Mouse (Mus musculus): ENCODE results near the gene Taar7d. TPM values are rescaled to one million over a fixed set of nuclear protein-coding genes. Genes with fewer than 3 reads are reported as not detected.
"Not testable (repeated sequence)": the region's sequence is repeated elsewhere in the genome, so short reads cannot be mapped to it uniquely, and the experiment has no call there.

Gene Taar7d
- total RNA-seq (2021), result not detected
- long read RNA-seq, experiment 1, result 0 reads
- long read RNA-seq, experiment 2, result 0 reads

DNA sequence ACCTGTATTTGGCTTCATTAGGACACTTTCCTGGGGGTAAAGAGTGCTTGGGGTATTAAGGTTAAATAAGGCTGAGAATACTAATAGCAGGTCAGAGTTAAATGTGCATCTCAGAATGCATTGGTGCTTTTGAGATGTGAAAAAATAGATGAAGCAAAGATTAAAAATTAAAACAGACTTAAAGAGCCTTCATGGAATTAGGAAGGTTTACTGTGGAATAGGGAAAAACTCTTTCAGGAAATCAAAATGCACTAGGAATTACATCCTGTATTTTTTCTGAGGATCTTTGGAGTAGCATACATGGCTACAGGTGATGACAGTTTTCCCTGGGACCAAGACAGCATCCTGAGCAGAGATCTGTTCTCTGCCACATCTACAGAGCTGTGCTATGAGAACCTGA, at the start of gene Taar7d:
Gene Taar7d, plus strand, starts transcription at position 301 of the 400 bp plus-strand sequence.
- no peak for DNase-seq

DNA sequence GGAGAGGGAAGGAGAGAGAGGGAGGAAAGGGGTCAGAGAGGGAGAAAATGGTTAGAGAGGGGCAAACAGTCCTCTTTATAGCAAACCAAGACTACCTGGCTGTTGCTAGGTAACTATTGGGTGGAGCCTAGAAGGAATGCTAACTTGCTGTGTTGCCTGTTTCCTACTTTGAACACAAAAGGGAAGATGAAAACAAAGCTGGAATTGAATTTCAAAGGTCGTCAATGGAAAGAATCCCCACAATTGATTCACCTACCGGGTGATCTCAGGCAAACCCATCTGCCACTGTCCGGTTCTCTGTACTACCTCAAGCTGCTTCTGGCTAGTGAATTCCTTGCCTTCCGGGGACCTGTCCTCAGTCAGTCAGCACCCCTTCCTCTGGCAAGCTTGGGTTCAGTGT, 49.1 kb upstream of the Taar7d start:
- DNase-seq, result no peak

DNA sequence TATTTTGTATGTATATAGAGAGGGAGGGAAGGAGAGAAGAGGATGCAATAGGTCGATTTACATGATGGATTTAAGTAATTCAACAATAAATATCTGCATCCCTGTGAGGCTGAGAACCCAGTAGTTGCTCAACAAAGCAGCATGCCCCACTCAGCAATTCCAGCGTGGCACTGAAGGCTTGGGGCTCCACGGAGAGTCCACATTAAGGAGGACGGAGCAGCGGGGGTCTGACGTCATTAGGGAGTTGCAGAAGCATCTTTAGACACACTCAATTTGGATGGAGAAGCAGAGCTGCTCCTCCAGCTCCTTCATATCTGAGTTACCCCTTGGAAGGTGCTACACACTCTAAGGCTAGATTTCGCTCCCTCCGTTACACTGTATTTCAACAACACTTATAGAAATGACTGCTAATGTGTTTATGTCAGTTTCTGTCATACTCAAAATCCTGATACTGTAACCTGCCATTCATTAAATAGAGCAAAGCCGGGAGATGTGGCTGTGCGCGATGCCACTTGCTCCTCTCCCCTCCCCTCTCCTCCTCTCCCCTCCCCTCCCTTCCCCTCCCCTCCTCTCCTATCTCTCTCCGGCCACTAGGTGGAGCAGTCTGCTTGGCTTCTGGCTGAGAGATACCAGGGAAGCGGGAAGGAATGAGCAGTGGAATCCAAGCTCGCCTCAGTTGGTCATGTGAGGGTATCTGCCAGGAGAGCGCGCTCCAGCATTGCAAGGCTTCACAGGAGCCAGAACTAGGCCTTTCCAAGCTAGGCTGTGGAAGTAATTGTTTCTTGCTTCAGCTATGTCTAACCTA, 47.9 kb upstream of the Taar7d start:
- peak; percentile 61 to 76 for DNase-seq

DNA sequence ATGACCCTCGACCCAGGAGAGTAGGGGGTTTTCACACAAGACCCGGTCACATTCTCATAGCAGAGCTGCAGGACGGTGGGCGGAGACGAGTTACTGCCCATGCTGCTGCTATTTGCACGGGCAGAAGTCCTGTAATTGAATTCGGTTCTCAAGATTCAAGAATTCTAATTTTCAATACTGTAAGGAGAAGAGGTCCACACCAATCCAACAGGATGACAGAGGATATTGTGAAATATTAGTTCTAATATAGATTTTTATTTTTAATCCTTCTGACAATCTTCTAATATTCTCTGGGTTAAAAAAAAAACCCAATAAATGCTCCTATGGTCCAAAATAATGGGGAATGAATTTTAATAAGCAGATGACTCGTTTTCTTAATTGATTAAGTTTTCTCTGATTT, 41.5 kb upstream of the Taar7d start, which contains the start of gene Taar6:
Gene Taar6, minus strand, starts transcription at position 101 of the 400 bp plus-strand sequence.
- no peak for DNase-seq

DNA sequence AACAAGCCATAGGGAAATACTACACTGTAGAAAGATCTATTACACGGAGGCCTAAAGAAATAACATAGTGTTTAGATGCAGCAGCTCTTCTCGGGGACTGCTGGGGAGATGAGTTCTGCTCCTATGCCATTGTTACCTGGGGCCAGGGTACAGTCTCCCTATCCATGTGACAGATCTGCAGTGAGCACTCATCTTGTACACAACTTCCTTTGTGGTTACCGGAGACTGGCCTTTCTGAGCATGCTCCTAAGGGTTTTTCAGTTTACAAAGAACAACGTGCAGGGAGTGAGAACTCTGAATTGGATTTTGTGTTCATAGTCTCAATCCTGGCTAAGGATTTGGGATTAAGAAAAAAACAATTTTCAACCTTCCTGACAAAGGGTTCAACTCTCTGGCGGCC, 40.6 kb upstream of the Taar7d start:
- no peak for DNase-seq

DNA sequence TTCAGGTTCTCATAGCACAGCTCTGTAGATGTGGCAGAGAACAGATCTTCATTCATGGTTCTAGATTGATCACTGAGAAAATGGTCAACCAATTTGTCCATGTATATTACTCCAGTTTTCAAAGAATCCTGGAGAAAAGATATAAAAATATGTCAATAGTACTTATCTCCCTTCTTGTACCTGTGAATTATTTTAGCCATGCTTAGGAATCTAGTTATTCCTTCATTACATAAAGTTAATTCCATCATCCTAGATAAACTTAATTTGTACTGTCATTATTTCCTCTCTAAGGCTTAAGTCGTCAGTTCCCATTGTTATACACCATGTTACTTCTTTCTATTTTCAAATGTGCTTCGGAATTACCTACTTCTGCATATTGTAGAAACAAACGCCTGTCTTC, 33.6 kb upstream of the Taar7d start, which contains the start of gene Taar7a:
Gene Taar7a, minus strand, starts transcription at position 101 of the 400 bp plus-strand sequence.
- no peak for DNase-seq

DNA sequence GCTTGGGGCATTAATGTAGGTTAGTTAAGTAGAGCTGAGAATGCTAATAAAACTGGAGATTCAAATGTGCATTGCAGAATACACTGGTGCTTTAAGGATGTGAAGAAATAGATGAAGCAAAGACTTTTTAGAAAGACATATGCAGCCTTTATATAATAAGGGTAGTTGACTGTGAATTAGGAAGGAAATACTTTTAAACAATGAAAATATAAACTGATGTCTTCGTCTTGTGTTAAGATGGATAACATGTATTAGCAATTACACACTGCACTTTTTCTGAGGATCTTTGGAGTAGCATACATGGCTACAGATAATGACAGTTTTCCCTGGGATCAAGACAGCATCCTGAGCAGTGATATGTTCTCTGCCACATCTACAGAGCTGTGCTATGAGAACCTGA, 27.4 kb upstream of the Taar7d start, which contains the start of gene Taar7b:
Gene Taar7b, plus strand, starts transcription at position 301 of the 400 bp plus-strand sequence.
- DNase-seq, result no peak

DNA sequence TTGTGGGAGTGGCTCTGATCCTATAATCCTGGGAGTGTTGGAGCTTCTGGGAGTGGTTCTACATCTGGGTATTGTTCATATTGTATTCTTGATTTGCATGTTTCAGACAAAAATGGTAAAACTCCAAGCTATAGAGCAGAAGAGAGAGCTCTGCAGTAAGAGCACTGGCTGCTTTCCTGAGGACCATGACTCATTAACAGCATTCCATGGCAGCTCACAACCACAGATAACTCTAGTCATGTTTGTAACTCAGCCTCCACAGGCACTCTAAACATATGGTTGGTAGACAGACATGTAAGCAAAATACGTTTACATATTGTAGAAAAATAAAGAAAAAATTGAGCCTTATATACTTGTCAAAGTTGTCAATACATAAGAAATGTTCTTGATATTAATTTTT, 20.6 kb upstream of the Taar7d start:
- no peak for DNase-seq

DNA sequence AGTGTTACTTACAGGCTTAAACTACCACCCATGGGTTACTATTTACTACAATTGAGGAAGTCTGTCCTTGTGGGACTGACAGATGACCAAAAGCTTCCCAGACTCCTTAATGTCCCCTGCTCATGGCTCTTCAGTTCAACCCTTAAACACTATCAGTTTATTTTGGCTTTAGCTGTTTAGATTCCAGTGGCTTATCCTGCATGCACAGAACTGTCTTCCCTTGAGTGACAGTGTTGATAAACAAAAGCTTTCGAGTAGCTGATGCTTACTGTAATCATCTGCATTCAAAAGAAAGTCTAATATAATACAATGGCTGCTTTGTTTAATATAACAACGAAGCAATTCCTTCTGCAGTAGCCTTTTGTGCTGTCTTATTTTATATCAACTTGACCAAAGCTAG, 20.0 kb upstream of the Taar7d start:
- DNase-seq, result no peak

DNA sequence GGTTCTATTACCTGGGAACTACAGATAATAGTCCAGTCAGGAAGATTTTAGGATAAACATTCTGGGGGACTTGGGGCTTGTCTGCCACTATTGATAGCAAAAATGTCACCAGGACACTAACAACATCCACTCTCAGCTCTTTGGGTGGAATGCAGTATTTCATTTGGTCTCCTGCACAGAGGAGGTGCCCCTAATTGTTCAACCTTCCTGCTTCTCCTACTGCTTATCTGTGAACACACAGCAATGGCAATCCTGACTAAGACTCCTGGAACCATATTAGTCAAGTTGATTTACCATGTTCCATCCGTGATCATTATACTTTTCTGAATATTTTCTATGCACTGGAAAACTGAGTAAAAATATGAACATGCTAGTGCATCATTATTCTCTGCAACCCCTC, 18.9 kb upstream of the Taar7d start:
- no peak for DNase-seq

DNA sequence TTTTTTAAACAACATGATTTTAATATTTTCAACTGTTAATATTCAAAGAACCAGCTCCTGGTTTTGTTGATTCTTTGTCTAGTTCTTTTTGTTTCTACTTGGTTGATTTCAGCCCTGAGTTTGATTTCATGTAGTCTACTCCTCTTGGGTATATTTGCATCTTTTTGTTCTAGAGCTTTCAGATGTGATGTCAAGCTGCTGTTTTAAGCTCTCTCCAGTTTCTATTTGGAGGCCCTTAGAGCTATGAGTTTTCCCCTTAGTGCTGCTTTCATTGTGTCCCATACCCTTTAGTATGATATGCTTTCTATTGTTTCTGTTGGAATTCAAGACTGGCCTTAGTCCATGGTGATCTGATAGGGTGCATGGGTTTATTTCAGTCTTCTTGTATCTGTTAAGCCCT, 4.3 kb downstream of the Taar7d start:
- no peak for DNase-seq

DNA sequence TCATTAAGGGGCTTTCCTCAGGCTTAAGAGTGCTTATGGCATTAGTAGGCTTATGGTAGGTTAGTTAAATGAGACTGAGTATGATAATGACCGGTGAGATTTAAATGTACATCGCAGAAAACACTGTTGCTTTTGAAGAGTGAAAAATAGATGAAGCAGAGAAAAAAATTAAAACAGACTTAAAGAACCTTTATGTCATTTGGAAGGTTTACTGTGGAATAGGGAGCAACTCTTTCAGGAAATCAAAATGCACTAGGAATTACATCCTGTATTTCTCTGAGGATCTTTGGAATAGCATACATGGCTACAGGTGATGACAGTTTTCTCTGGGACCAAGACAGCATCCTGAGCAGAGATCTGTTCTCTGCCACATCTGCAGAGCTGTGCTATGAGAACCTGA, 10.3 kb downstream of the Taar7d start, which contains the start of gene Taar7e:
Gene Taar7e, plus strand, starts transcription at position 301 of the 400 bp plus-strand sequence.
- no peak for DNase-seq

DNA sequence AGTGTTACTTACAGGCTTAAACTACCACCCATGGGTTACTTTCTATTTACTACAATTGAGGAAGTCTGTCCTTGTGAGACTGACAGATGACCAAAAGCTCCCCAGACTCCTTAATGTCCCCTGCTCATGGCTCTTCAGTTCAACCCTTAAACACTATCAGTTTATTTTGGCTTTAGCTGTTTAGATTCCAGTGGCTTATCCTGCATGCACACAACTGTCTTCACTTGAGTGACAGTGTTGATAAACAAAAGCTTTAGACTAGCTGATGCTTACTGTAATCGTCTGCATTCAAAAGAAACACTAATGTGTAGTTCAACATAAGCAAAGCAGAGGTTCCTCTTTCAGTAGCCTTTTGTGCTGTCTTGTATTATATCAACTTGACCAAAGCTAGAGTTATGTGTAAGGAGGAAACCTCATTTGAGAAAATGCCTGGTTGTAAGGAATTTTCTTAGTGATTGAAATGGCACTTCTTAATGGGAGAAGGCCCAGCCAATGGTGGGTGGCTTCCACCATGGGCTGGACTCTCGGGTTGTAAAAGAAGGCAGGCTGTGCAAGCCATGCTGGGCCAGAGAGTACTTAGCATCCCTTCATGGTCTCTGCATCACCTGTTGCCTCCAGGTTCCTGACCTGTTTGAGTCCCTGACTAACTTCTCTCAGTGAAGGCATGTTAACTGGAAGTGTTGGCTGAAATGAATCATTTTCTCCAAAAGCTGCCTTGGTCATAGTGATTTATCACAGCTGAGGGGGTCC, 13.3 kb downstream of the Taar7d start:
- no peak for DNase-seq

DNA sequence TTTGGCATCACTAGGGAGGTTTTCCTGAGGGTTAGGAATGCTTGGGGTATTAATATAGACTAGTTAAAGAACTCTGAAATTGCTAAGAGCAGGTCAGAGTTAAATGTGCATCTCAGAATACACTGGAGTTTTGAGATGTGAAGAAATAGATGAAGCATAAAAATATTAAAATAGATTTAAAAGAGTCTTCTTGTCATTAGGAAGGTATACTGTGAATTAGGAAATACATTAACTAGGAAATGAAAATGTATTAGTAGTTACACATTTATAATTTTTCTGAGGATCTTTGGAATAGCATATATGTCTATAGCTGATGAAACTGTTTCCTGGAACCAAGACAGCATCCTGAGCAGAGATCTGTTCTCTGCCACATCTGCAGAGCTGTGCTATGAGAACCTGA, 22.2 kb downstream of the Taar7d start, which contains the start of gene Taar7f:
Gene Taar7f, plus strand, starts transcription at position 301 of the 400 bp plus-strand sequence.
- no peak for DNase-seq

DNA sequence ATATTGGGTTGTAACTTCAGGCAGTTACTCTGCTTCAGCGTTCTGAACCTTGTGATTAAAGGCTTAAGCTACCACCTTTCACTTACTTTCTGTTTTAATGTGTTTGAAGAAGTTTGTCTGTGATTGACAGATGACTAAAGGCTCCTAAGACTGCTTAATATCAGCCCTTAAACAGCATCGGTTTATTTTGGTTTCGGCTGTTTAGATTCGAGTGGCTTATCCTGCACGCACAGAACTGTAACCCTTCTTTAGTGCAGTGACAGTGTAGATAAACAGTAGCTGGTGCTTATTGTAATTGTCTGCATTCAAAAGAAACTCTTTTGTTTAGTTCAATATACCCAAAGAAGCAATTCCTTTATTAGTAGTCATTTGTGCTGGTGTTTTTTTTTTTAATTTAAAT, 25.0 kb downstream of the Taar7d start:
- DNase-seq, result no peak

DNA sequence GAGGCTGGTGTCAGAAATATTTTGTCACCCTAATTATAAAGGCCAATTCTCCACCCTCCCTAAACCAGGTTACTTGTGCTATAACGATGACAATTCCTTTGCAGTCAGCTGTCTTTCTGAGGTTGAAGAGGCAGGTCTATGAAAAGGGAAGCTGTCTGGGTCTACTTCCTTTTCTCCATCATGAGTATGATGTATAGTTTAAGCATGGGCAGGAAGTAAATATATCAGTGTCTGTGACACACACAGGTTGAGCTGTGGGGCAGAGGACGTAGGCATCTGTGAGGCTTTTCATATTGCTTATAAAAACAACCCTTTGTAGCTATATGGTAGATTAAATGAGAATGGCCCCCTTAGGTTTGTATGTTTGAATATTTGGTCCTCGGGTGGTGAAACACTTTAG, 32.0 kb downstream of the Taar7d start:
- no peak for DNase-seq

DNA sequence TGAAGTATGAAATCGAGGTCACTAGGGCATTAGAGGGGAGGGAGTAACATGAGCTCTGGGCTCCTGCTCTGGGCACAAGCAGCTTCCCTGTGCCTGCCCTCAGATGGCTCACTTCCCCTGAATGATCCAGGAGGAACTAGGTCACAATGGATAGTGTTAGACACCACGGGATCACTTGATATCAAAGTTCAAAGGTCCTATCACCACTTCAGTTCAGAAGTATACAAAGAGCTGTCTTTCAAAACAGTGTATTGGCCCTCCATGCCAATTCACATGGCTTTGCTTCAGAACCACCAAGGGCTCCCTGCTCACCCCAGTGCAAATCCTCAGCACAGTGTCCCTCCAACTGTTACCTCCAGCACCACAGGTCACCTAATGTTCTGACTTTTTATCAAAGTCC, 47.7 kb downstream of the Taar7d start:
- DNase-seq, result not testable (repeated sequence)

DNA sequence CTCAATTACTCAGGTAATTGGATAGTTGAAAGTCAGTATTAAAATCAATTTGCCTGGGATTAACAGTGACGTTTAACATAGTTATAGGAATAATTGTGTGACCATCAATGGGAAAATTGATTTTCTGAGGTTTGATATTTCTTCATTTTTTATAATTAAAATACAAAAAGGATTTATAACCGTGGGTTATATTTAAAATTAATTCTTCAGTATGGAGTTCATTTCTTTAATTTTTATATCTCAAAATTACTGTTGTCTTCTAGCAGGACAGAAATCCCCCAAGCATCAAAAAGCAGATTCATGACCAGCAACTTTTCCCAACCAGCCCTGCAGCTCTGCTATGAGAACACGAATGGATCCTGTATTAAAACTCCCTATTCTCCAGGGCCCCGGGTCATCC, 49.2 kb downstream of the Taar7d start, which contains the start of gene Taar8a:
Gene Taar8a, plus strand, starts transcription at position 301 of the 400 bp plus-strand sequence.
- not testable (repeated sequence) for DNase-seq
